Mouse (Mus musculus) urinary bladder, postnatal 0 days (tissue): ENCODE results near the gene Cenpi. TPM values are rescaled to one million over a fixed set of nuclear protein-coding genes. Genes with fewer than 3 reads are reported as not detected.

ENCODE experiments used
- polyA plus RNA-seq: library from polyadenylated mRNA; unstranded; fragments of >200 nt; fragmentation: Nextera tagmentation; extraction: Ambion mirVana; gene quantifications from 2 replicates; pipeline ENCODE4 v1.2.1, GENCODE M21; 2015

The Cenpi gene
- 8.9 and 9.5 TPM in 2 replicates for polyA plus RNA-seq

DNA sequence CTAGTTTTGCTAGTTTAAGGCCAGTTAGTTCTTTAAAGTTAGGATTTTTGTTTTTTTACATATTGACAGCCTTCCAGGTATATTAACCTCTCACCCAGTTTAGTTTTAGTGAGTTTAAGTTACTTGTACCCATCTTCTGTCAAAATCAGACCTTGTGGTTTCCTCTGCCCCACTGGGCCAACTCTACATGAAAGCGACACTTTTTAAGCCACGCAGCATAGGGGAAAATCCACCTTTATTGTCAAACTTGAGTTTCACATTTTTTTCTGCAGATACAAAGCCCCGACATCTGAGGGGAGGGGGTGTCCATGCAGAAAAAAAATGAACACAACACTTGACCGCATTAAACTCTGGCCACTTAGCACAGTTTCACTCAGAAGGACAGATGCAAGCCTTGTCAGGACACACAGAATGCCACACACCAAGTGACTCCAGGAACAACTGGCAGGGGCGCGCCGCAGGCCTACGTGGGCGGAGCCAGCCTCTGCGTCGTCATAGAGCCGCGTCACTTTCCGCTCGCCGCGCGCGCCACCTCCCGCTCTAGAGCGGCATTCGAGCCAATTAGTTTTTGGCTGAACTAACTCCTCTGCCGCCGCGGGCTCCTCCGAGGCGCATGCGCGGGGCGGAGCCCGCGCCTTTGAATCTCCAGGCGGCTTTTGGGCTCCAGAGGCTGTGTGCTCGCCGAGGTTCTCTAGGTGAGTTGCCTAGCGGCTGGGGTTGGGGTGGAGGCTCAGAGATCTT lies at the start of gene Cenpi:
Gene Cenpi (plus strand): TSS at position 551 of the 741 bp plus-strand sequence.

DNA sequence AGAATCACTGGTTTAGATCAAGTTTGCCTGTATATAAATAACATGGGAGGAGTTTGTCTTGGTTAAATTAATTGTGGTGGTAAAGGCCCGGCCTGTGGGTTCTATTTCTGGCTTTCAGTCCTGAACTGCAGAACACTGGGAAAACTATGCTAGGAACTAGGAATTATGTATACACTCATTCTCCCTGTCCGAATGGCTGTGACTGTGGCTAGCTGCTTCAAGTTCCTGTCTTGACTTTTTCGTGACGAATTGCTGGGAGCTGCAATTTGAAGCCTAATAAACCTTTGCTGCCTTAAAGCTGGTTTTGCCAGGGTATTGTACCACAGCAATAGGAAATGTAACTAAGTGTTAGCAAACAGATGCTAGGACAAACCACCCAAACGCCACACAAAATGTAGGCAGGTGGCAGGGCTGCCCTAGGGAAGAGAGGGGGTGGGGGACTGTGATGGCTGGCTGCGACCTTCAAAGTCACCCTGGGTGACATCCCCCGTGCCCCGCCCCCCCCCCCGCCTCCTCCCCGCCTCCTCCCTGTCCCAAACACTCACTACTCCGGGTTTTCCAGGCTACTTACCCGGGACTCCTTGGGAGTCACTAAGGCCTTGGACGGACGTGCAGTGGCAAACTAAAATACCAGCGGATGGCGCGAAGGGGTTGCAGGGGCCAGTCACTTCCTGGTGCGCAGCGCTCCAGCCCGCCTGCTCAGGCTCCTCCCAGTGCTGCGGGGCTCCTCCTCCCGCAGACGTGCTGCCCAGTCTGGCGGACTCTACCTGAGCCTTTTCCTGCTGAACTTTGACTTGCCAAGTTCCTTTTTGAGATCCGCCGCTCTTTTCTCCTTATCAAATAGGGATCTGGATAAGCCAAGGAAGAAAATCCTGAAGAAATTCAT lies 31.4 kb upstream of the Cenpi start, which contains the start of gene Trmt2b:
Gene Trmt2b (minus strand): TSS at position 710 of the 886 bp plus-strand sequence.

DNA sequence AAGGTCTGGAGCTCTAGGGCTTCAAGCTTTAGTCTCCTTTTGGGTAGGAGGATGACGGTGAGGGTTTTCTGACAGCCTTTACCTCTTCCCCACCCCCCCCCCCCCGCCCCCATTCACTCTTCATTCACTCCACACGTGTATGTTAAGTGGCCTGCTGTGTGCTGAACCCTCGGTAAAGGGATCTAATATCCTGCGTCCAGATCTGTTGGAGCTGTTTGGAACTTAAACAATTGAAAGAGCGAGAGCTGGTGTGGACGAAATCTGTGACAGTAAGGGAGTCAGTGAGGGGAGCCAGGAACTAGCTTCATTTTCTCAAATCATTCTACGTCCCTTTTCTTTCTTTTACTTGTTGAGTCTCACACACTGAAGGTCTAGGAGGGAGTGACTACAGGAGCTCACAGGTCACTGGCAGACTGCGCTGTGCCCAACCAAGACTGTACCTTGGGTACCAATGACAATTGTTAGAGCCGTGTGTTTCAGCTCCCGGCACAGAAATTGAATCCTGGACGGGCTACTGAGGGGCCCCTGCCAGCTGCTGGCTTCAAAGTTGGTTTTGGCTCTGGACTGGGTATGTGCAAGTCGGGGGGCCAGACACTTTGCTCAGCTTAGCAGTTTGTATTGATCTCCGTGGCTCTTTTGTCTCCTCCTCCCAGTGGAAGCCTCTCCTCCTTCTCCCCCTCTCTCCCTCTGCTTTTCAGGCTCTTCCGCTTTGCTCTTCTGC lies 96.1 kb downstream of the Cenpi start, which contains the start of gene Drp2:
Gene Drp2 (plus strand): TSS at position 689 of the 721 bp plus-strand sequence.

Other genes starting within 250 kb of the Cenpi start
- gene Cstf2, start 248.9 kb upstream of the Cenpi start, polyA plus RNA-seq: 11.1 and 13.1 TPM in 2 replicates
- gene Xkrx, start 146.0 kb upstream of the Cenpi start, polyA plus RNA-seq: 0.37 and 0.82 TPM in 2 replicates
- gene Arl13a, start 120.6 kb upstream of the Cenpi start, polyA plus RNA-seq: not detected in 2 replicates
- 0.19 TPM in 1 of 2 replicates, not detected in the other for gene Nox1, start 86.1 kb upstream of the Cenpi start, polyA plus RNA-seq
- 12.3 and 12.7 TPM in 2 replicates for gene Trmt2b, start 31.1 kb upstream of the Cenpi start, polyA plus RNA-seq
- gene Tmem35a, start 12.9 kb upstream of the Cenpi start, polyA plus RNA-seq: 0.31 and 0.59 TPM in 2 replicates
- 0.11 and 0.17 TPM in 2 replicates for gene Drp2, start 96.5 kb downstream of the Cenpi start, polyA plus RNA-seq
- not detected in 2 replicates for gene Taf7l, start 168.4 kb downstream of the Cenpi start, polyA plus RNA-seq
- 42.5 and 43.2 TPM in 2 replicates for gene Timm8a1, start 233.8 kb downstream of the Cenpi start, polyA plus RNA-seq